Mouse (Mus musculus) lung, postnatal 0 days (tissue): ENCODE data around the gene Iqcn.

Experiments
- CTCF ChIP-seq: IDR thresholded peaks from 2 replicates; pipeline ENCODE4 v1.5.1; 2016; ENCODE audit warnings: antibody characterized with exemption, mild to moderate bottlenecking
- EP300 ChIP-seq: IDR thresholded peaks from 2 replicates; pipeline ENCODE4 v1.6.1; 2016; ENCODE audit warnings: antibody characterized with exemption, mild to moderate bottlenecking, control low read depth

DNA sequence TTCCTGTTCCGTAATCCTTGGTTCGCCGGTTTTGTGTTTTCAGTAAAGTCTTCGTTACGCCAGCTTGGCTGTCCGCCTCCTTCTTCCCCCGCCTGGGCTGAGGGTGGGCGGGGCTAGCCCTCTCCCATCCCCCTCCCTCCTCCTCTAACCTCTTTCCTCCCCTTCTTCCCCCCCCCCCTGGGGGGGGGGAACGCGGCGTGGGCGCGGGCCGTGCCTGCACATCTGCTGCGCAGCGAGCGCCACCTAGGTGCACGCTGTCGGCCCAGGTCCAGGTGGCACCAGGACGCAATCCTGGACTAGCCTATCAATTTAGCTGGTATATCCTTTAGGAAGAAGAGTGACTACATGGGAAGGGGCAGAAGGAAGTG, 2.7 kb upstream of the Iqcn start:
- TF ChIP-seq CTCF (peak; percentile 88), EP300 (peak; percentile 42; the same call in 1 of the 2 replicates)
